Mouse (Mus musculus) monocyte, adult 2 months (primary cell): ENCODE data around the gene Adad2.

Source experiments
- DNase-seq, 2 experiments: peaks; one replicate each; pipeline ENCODE4 v3.0.0; 2022; ENCODE audit warnings: low spot score in 2 of 2, low read depth in 1 of 2

The Adad2 gene

DNA sequence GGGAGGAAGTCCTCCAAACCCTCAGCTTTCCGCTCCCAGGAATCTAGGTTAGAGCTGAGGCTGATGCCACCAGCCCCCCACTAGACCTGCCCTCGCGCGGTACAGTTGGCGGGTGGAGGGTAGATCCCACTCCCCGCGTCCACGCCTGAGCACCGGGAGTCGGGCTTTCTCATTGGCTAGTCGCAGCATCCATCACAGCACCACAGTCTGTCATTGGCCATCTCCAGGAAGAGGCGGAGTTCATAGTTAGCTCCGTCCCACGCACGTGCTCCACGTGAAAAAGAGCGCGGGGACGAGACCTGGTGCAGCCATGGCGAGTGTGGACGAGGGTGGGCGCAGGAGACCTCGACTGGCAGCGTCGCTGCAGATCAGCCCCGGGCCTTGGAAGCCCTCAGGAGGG is at the start of gene Adad2:
TSS of gene Adad2 (plus strand) at position 277 of the 400 bp plus-strand sequence.
- no peak for DNase-seq

DNA sequence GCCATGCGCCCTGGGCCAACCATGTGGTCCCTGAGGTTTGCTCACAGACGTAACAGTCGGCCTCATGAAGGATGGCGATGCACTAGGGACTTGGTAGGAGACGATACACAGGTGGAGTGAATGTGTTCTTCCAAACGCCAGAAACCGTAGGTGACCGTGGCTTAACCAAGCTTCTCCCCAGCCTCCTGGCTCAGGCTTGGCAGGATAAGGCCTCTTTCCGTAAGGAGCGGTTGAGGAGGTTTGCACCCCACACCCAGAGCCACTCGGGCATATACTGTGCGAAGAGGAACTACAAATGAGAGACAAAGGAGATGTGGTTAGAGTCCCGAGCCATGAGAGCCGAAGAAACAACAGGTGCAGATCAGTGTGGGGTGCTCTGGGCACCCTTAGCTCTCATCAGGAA is 48.7 kb upstream of the Adad2 start:
- DNase-seq = no peak

DNA sequence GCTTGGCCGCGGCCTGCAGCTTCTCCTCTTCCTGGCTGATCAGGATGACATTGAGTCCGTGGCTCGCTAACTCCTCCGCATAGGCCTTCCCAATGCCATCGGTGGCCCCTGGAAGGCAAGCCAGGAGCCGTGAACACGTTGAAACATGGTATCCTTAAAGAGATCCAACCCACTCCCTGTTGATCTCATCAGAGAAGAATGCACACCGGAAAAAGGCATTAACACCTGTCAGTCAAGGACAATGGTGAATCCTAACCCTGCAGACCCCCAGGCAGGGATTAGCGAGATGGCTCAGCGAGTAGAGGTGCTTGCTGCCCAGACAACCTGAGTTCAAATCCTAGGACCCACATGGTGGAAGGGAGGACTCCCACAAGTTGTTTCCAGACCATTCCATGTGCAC is 46.2 kb upstream of the Adad2 start:
- DNase-seq = no peak

DNA sequence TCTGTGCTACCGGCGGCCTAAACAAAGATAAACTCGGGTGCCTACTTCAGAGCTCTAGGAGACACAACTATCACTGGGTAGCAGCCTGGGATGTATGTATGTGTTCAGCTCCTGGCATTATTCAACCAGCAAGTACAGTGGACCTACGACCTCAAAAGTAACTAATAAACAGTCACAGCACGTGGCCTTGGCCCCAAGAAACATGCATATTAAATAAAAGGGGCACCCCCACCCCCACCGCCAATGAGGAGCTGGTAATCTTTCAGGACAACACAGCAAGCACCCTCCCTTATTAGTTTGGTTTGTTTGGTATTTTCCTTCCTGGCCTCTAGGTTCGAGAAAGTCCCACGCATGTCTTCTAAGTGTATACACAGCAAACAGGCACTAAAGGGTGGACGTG is 44.3 kb upstream of the Adad2 start:
- no peak for DNase-seq

DNA sequence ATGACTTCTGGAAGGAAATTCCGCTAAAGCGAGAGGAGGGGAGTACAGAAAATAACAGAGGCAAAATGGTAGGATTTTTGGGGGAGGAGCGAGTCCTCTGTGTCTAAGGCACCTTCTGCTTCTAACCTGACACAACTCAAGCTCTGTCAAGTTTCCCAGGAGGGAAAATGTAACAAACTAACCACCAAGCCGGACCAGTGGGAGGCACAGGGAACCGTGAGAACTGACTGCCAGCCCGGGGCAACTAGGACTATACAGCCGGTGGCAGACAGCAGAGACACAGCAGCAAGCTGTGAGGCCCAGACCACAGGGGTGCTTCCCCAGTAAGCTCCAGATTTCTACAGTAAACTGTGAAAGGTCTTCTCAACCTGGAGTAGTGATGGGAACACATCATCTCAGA is 43.6 kb upstream of the Adad2 start:
- no peak for DNase-seq

DNA sequence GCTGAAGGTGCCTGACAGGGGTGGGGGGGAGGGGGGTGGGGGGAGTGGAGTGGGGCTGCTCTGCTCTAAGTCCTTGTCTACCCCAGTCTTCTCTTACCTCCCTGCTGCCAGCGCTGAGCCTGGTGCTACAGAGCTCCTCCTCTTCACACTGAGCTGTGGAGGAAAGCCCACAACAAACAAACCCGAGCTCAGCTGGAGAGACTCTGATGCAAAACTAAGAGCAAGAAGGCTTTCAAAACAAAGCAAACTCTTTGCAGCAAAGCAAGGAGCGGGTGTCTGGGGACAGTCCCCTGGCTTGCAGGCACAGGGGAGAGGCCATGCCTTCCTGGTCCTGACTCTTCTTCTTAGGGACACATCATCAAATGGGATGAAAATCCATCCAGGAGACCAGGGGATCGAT is 42.7 kb upstream of the Adad2 start:
- no peak for DNase-seq

DNA sequence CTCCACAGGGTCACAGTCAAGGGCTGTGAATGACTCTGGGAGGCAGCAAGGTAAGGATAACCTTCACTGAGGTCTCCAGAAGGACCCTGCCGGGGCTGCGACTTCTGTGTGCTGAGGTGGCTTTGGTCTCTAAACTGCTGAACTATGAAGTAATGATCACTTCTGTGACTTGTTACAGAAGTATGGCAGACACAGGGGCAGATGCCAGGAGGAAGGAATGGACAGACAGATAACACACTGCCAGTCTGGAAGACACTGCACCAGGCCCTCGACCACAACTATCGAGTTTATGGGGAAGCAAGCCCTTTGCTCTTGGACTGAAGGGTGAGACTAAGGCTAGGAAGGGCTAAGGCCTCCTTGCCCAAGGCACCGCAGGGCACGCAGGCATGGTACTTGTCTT is 41.4 kb upstream of the Adad2 start:
- DNase-seq = no peak

DNA sequence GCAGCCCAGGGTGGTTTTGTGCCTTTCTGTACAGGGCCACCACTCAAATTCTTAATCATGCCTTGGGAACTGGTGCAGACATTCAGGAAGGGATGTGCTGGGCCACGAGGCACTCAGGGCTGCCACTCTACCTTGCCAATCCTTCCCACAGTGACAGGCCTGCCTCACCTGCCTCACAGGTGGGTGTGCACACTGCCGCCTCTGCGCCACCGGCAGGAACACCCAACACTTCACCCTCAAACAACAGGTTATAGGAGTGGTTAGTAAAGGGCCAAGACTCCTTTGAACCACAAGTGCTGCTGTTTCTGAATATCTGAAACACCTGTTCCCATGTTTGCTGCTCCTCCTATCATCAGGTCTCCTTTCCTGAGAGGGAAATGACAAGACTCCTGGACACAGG is 40.1 kb upstream of the Adad2 start:
- no peak for DNase-seq

DNA sequence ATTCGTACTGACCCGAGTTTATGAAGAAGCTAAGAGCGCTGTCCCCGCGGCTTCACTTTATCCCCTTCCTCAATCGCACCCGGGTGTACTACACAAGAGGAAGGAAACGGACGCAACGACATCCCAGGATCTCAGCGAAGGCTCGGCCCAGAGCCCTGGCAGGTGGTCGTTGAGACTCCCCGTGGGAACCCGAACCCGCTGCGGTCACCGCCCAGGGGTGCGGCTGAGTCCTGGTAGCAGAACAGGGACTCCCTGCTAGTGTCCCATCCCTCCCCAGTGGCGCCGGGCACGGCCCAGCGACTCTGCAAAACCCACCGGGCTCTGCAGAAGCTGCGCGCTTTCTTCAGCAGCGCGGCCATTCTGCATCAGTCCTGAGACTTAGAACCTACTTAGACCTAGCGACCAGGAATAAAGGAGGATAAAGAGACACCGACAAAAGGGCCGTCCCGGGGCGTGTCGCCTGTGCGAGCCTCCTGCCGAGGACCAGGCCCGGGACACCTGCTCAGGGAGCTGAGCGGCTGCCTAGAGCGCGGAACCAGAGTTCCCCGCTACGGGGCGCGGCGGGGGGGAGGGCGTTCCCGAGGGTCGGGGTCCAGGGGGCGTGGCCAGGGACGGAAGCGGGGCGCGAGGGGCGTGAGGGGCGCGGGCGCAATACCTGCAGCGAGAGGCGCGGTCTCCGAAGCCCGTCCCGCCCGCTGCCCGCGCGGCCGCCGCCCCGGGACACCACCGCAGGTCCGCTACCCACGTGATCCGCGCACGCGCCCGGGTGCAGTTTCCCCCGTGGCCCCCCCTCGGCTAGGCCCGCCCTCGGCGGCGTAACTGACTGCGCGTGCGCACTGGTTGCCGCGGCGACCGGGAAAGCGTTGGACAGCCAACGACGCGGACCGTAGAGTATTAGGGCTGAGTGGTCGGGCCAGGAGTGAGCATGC is 37.8 kb upstream of the Adad2 start, which contains the start of the genes Hsdl1 and Dnaaf1:
TSS of gene Hsdl1 (minus strand) at position 747 of the 929 bp plus-strand sequence.
TSS of gene Dnaaf1 (plus strand) at position 799 of the 929 bp plus-strand sequence.
- peak; percentile 79 to 92 for DNase-seq

DNA sequence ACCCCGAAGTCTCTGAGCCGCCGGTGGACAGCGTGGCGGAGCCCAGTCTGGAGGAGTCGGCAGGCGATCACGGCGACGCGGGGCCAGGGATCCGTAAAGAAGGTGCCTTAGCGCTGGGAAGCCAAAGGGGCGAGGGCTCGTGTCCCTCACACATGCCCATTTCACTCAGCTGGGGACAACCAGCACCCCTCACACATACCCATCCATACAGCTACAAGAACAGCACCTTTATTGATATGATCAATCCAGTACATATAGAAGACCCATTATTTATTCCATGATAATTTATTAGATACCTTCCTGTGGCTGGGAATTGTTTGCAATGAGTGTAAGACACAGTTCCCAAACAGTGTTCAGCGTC is 37.2 kb upstream of the Adad2 start:
- no peak for DNase-seq

DNA sequence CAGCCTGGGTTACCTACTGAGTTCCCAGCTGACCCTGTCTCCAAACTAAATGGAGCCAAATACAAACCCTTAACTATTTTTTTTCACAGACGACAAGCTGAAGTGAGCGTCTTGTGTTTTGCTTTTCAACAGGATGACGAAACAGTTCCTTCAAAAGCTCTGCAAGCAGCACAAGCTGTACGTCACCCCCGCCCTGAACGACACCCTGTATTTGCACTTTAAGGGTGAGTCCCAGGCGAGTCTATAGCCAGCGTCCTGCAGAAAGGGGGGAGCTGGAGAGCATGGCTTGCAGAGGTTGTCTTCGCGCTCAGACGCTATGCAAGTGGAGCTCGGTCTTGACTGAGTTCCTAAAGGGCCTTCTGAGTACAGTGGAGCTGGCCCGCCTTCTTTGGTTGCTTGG is 33.5 kb upstream of the Adad2 start:
- no peak for DNase-seq

DNA sequence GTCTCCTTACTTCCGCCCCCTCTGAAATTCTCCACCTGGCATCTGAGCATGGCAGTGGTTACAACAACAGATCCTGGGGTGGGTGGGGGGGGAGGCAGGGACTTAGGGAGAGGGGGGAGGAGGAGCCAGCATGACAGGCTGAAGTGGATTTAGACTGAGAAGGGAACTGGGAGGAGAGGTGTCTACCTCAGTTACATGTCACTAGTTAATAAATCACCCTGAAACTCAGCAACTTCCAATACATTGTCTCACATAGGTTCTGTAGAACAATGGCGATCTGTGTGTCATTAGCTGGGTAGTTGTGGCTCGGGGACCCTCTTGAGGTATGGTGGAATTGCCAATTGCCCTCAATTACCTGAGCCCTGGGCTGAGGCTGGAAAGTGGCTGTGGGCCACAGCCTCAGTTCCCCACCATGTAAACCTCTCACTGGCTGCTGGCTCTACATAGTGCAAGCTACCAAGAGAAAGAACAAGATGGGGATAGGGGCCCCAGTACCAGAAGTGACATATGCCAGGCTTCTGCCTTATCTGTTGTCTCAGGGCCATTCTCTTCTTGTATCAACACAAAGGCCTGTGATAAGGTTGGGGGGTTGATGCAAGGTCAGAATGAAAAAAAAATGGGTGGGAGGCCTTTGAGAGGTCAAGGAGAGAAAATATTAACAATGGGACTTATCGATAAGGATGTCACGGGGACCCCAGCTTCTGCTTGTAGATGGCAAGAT is 31.9 kb upstream of the Adad2 start:
- DNase-seq = no peak

DNA sequence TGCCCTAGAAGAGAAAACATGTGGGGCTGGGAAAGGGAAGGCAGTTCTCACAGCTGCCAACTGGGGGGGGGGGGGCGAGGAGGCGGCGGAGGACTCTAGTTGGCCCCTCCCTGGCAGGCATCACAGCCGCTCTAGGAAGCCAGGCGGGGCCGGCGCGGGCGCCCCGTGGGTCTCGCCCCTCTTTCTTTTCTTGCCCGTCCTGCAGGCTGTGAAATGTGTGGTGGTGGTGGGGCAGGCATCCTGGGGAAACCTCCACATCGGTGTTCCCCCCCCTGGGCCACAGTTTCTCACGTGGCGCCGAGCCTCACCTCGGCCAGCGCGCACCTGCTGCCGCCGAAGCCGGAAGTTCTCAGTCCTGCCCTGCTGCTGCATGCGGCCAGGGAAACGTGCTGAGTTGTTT is 26.6 kb upstream of the Adad2 start:
- no peak for DNase-seq

DNA sequence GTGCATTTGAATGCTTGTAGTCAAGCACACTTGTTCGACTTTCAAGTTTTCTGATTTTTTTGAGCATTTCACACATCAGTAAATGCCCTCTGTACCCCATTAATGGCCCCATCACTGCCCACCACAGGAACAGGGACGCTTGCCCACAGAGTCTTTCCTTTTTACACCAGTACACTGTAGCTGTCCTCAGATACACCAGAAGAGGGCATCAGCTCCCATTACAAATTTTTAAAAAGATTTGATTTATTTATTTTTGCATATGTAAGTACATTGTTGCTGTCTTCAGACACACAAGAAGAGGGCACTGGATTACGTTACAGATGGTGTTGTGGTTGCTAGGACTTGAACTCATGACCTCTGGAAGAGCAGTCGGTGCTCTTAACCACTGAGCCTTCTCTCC is 24.2 kb upstream of the Adad2 start:
- DNase-seq = no peak

DNA sequence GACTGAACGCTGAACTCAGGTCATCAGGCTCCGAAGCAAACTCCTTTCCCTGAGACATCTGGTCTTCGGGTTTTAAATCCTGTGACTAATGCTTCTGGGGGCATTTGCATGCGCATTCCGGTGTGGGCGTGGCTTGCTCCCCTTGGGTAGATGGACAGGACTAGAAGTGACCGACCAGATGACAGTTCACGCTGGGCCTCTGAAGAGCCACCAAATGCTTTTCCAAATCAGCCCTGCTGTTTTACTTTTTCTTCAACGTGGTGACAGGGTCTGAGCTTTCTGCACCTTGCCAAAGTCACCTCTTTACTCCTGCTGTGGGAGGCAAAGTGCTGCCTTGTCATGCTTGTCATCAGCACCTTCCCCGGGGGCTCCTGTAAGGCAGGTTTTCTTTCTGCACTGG is 23.7 kb upstream of the Adad2 start:
- no peak for DNase-seq

DNA sequence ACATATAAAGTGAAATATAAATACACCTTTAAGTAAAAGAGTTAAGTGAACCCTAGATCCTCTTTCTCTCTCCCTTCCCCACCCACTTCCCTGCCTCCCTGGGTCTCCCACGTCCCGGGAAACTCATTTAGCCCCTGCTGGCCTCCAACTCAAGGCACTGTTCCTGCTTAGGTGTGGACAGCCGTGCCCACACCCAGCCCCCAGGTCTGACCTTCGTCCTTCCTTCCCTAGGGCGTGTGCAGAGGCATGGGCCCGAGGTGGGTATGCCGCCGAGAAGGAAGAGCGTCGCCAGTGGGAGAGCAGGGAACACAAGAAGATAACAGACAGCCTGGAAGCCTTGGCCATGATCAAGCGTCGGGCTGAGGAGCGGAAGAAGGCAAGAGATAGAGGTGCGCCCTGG is 22.2 kb upstream of the Adad2 start:
- DNase-seq = no peak

DNA sequence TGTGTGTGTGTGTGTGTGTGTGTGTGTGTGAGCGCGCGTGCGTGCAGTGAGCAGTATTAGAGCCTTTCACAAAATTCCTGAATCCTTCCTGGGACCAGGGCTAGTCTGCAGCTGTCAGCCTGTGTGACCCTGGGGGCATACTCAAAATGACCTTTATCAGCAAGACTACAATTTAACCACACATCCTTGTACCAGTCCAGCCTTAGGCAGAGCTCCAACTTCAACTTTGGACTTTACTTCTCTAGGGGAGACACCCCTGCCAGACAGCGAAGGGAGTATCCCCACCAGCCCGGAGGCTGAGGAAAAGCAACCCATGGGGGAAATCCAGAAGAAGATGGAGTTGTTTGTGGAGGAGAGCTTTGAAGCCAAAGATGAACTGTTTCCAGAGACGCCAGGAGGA is 21.1 kb upstream of the Adad2 start:
- DNase-seq = no peak

DNA sequence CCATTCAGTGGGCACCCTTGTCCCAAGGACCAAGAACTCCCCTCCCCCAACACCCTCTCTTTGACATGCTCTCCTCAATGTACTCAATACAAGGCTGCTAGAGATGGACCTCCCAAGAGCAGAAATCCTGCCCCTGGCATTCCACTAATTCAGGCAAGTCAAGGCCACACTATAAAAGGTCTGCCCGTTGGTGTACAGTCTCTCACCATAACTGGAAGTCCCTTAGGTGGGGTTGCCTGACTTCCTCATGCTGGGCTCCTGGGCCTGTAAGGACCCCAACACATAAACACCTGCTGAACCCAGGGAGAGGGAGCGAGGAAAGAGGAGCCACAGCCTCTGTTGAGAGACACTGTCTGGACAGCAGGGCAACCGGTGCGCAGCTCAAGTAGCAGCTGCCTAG is 8.8 kb upstream of the Adad2 start:
- no peak for DNase-seq

DNA sequence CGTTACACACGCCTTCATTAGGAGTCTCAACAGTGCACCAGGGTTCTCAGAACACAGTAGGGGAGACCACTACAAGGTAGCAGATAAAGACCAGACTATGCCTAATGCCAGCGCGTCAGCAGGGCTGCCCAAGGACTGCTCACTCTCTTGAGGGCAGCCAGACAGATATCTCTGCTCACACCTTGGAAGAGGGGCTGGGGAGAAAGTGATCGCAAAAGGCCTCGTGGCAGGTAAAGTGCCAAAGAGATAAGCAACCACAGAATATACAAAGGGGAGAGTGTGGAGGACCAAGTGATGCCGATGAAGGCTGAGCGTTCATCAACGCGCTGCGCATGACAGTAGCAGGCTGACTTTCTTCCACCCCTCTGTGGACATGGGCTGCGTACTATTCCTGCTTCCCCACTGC is 8.1 kb upstream of the Adad2 start:
- DNase-seq = no peak

DNA sequence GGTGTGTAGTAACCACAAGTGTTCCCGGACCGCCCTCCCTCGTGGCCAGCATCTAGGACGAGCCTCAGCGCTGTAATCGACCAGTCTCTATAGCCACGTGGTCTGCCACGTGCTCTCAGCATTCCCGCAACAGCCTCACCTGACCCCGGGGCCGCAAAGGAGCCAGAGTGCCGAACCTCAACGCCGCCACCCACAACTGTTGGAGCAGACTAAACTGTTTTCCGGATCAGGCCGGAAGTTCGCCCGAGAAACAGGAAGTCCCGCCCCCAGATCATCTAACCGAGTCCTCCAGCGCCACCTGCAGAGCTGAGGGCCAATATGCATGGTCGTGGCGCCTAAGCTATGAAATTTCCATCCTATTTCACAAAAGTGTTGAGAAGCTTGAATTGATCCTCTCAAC is 7.6 kb upstream of the Adad2 start, which contains the start of gene Taf1c:
TSS of gene Taf1c (minus strand) at position 227 of the 400 bp plus-strand sequence.
- peak; percentile 62 to 85 for DNase-seq

DNA sequence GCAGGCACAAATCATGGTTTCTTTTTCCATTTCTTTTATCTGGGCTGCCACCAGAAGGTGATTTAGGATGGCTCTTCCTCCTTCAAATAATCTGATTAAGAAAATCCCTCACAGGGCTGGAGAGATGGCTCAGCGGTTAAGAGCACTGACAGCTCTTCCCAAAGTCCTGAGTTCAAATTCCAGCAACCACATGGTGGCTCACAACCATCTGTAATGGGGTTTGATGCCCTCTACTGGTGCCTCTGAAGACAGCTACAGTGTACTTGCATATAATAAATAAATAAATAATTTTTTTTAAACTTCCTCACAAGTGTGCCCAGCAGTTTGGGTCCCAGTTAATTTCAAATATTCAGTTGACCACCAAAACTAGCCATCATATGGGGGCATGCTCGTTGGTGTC is 6.3 kb upstream of the Adad2 start:
- no peak for DNase-seq

DNA sequence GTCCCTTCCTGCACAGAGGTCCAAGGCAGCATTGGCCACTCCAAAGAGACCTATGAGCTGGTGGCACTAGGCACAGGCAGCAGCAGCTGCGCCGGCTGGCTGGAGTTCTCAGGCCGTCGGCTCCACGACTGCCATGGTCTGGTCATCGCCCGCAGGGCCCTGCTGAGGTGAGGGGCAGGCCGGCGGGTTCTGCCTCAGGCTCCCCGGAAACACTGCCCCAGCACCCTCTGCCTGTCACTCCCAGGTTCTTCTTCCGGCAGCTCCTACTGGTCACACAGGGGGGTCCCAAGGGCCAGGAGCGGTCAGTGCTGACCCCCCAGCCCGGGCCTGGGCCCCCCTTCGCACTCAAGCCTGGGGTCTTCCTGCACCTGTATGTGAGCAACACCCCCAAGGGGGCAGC is 2.5 kb downstream of the Adad2 start:
- no peak for DNase-seq
